ENCODE assay signal across 17 mouse cellular contexts in genomic region chr10:108568925-108569324, GRCm38 (mm10).
DNase-seq lines count a peak whose midpoint lies in the region; ATAC-seq and TF ChIP-seq lines count a peak whose summit lies in the region.
"Had no signal": no experiment of that assay in that cellular context is flagged by ENCODE, and none has a peak within 500 bp of the region (broad histone marks: within the 10 kb centered on the region; RNA-seq: fewer than 3 reads in every experiment).

No protein-coding gene starts in this region.

- no peaks in the 10 kb centered on the region for H3K9me3 ChIP-seq in neural tube, embryonic 11.5 days (ENCODE audit: control insufficient read depth, low read length)
- H3K9me3 ChIP-seq in neural tube, embryonic 15.5 days (replicated peaks), result no peaks in the 10 kb centered on the region
- no peaks in the 10 kb centered on the region for H3K9me3 ChIP-seq in kidney, postnatal 0 days (replicated peaks; ENCODE audit: low read length)
- H3K9me3 ChIP-seq: forebrain, embryonic 15.5 days; limb, embryonic 15.5 days had no signal

- H3K4me2 ChIP-seq in neural tube, embryonic 11.5 days (ENCODE audit: low read depth), result no peak overlapping the region
- H3K4me2 ChIP-seq in neural tube, embryonic 15.5 days, result no peak overlapping the region
- no peak overlapping the region for H3K4me2 ChIP-seq in kidney, postnatal 0 days (ENCODE audit: low read length)
- H3K4me2 ChIP-seq: forebrain, embryonic 15.5 days; limb, embryonic 15.5 days had no signal

- whole genome bisulfite sequencing in neural tube, embryonic 11.5 days, result 38% methylated on average over 6 of the region's 6 CpGs
- WGBS in neural tube, embryonic 15.5 days, result 30% methylated on average over 6 of the region's 6 CpGs
- WGBS in kidney, postnatal 0 days, result 46% methylated on average over 6 of the region's 6 CpGs

- no peak for TF ChIP-seq CTCF in kidney, postnatal 0 days (IDR thresholded peaks at IDR 0.05; ENCODE audit: low read depth)

- no peak overlapping the region for H3K27ac ChIP-seq in neural tube, embryonic 11.5 days (ENCODE audit: low read depth, low read length)
- H3K27ac ChIP-seq in neural tube, embryonic 15.5 days (replicated peaks), result no peak overlapping the region
- peak overlapping the region; percentile 1; the same call in 1 of the 2 replicates for H3K27ac ChIP-seq in kidney, postnatal 0 days
- H3K27ac ChIP-seq: forebrain, embryonic 15.5 days; limb, embryonic 15.5 days; stomach, postnatal 0 days had no signal

- no peak overlapping the region for H3K4me3 ChIP-seq in neural tube, embryonic 11.5 days (ENCODE audit: low read depth, low read length)
- H3K4me3 ChIP-seq in neural tube, embryonic 15.5 days (replicated peaks), result no peak overlapping the region
- no peak overlapping the region for H3K4me3 ChIP-seq in kidney, postnatal 0 days (replicated peaks; ENCODE audit: low read depth, low read length)
- H3K4me3 ChIP-seq: erythroblast, embryonic 14.5 days; forebrain, embryonic 15.5 days; limb, embryonic 15.5 days had no signal

- H3K36me3 ChIP-seq in neural tube, embryonic 11.5 days (ENCODE audit: control insufficient read depth, insufficient read depth, low read length), result no peaks in the 10 kb centered on the region
- H3K36me3 ChIP-seq in neural tube, embryonic 15.5 days, result no peaks in the 10 kb centered on the region
- H3K36me3 ChIP-seq in kidney, postnatal 0 days (ENCODE audit: insufficient read depth, low read length), result no peaks in the 10 kb centered on the region
- H3K36me3 ChIP-seq: forebrain, embryonic 15.5 days; limb, embryonic 15.5 days had no signal

- 0 out of 2 replicates have a peak, but pooled peaks have one; percentile 2 for ATAC-seq in neural tube, embryonic 11.5 days (ENCODE audit: insufficient read depth, low FRiP score, low TSS enrichment)
- ATAC-seq in neural tube, embryonic 15.5 days (ENCODE audit: low FRiP score), result no peak
- peak; percentile 79 for ATAC-seq in kidney, postnatal 0 days (replicated peaks; ENCODE audit: low FRiP score, low read depth)
- ATAC-seq: forebrain, embryonic 15.5 days had no signal

- H3K9ac ChIP-seq in neural tube, embryonic 11.5 days (ENCODE audit: low read length), result no peak overlapping the region
- H3K9ac ChIP-seq in neural tube, embryonic 15.5 days (replicated peaks), result no peak overlapping the region
- H3K9ac ChIP-seq in kidney, postnatal 0 days (ENCODE audit: low read depth, low read length), result no peak overlapping the region
- H3K9ac ChIP-seq: forebrain, embryonic 15.5 days; limb, embryonic 15.5 days had no signal

- DNase-seq in heart, postnatal 10 days, result peak; percentile 5 to 6
- DNase-seq in heart, adult 18-20 months, result no peak
- DNase-seq in neural tube, embryonic 11.5 days (ENCODE audit: low spot score), result no peak
- DNase-seq in kidney, postnatal 0 days (ENCODE audit: low spot score), result peak; percentile 39
- DNase-seq in yolk sac, embryonic 10.5 days (ENCODE audit: low spot score), result peak; percentile 36
- DNase-seq in gastrocnemius, postnatal 14 days, result no peak
- no peak for DNase-seq in frontal cortex, postnatal 25 days (ENCODE audit: low spot score in 2 of 2)
- DNase-seq: adrenal gland, adult 2 months; B cell, adult 2 months; cerebellum, adult 2 months; layer of hippocampus, postnatal 36 days; right cerebral cortex, postnatal 4 days had no signal

- intact Hi-C loops in heart, postnatal 10 days (cut with DNase I), result no loop called here
- intact Hi-C loops in gastrocnemius, postnatal 14 days (cut with DNase I; ENCODE audit: low total_unique reads), result no loop called here

- H3K4me1 ChIP-seq in neural tube, embryonic 11.5 days (ENCODE audit: control insufficient read depth, insufficient read depth, low read length), result peaks cover 9% of the 10 kb centered on the region; the same call in 1 of the 2 replicates
- H3K4me1 ChIP-seq in neural tube, embryonic 15.5 days, result peaks cover 18% of the 10 kb centered on the region
- H3K4me1 ChIP-seq in kidney, postnatal 0 days (replicated peaks; ENCODE audit: insufficient read depth, low read length), result peaks cover 9% of the 10 kb centered on the region; the same call in 1 of the 2 replicates

- H3K27me3 ChIP-seq in neural tube, embryonic 11.5 days (ENCODE audit: control insufficient read depth, insufficient read depth, low read length), result no peaks in the 10 kb centered on the region
- H3K27me3 ChIP-seq in neural tube, embryonic 15.5 days (replicated peaks), result no peaks in the 10 kb centered on the region
- H3K27me3 ChIP-seq in kidney, postnatal 0 days (ENCODE audit: insufficient read depth, low read length), result no peaks in the 10 kb centered on the region
- H3K27me3 ChIP-seq: forebrain, embryonic 15.5 days; limb, embryonic 15.5 days had no signal

Comparison
In these comparisons a context has a peak if more than half of its experiments do, and no peak if none do; other contexts are left out.
1. DNase-seq: peak in heart, postnatal 10 days (2 of 2), kidney, postnatal 0 days (single experiment) and yolk sac, embryonic 10.5 days (single experiment); none in heart, adult 18-20 months (0 of 2), neural tube, embryonic 11.5 days (single experiment), gastrocnemius, postnatal 14 days (single experiment) and frontal cortex, postnatal 25 days (0 of 2).